Mouse (Mus musculus): Measurements from ENCODE around the gene Ndn.

Gene Ndn

GRCm38 (mm10) chr7:62346269-62346668 lies at the start of gene Ndn:
Gene Ndn (plus strand): TSS chr7:62346569.
- no peak for DNase-seq

- DNase-seq, result no peak
Measured at GRCm38 (mm10) chr7:62302451-62302850, 43.9 kb upstream of the Ndn start.

- no peak for DNase-seq
Measured at GRCm38 (mm10) chr7:62306896-62307614, 39.3 kb upstream of the Ndn start.

- no peak for DNase-seq
Measured at GRCm38 (mm10) chr7:62316793-62317192, 29.6 kb upstream of the Ndn start.

- DNase-seq, result no peak
Measured at GRCm38 (mm10) chr7:62345411-62345810, 958 bp upstream of the Ndn start.

GRCm38 (mm10) chr7:62348106-62348803 lies 1.9 kb downstream of the Ndn start:
- DNase-seq, result peak; percentile 84

GRCm38 (mm10) chr7:62348804-62349190 lies 2.4 kb downstream of the Ndn start:
- DNase-seq, result peak; percentile 3

- DNase-seq, result no peak
Measured at GRCm38 (mm10) chr7:62351266-62351665, 4.9 kb downstream of the Ndn start.

- no peak for DNase-seq
Measured at GRCm38 (mm10) chr7:62365039-62365636, 18.8 kb downstream of the Ndn start.

- no peak for DNase-seq
Measured at GRCm38 (mm10) chr7:62366730-62367129, 20.4 kb downstream of the Ndn start.

GRCm38 (mm10) chr7:62375658-62376057 lies 29.3 kb downstream of the Ndn start:
- no peak for DNase-seq

- no peak for DNase-seq
Measured at GRCm38 (mm10) chr7:62376510-62377304, 30.3 kb downstream of the Ndn start, which contains the start of gene Magel2. Gene Magel2 (plus strand): TSS chr7:62377010.

- DNase-seq, result no peak
Measured at GRCm38 (mm10) chr7:62377313-62377712, 30.9 kb downstream of the Ndn start.

GRCm38 (mm10) chr7:62378529-62378928 lies 32.2 kb downstream of the Ndn start:
- no peak for DNase-seq

- DNase-seq, result no peak
Measured at GRCm38 (mm10) chr7:62382391-62382790, 36.0 kb downstream of the Ndn start.

- no peak for DNase-seq
Measured at GRCm38 (mm10) chr7:62388291-62388690, 41.9 kb downstream of the Ndn start.

- no peak for DNase-seq
Measured at GRCm38 (mm10) chr7:62392202-62392601, 45.8 kb downstream of the Ndn start.

All from cerebellum, adult 9-11 months (tissue).